Mouse (Mus musculus): Measurements from ENCODE around the gene Tns1. TPM values are rescaled to one million over a fixed set of nuclear protein-coding genes. Genes with fewer than 3 reads are reported as not detected.

Gene Tns1
- polyA plus RNA-seq, 1 experiment, result 13.2 TPM

GRCm38 (mm10) chr1:74124991-74125552 is 823 bp upstream of the Tns1 start, which contains the start of gene Rufy4:
Rufy4 (plus strand) TSS chr1:74125541.
- TF ChIP-seq FLI1 (IDR thresholded peaks at IDR 0.05; ENCODE audit: low read length), result no peak
- no peak for TF ChIP-seq GATA1 (IDR thresholded peaks at IDR 0.05; ENCODE audit: borderline replicate concordance, low read length)
- peaks cover 76% of the 10 kb centered on the region for H3K27me3 ChIP-seq (replicated peaks)
- peak within 1 kb of the TSS; percentile 91 for H3K4me3 ChIP-seq (replicated peaks)

GRCm38 (mm10) chr1:74123215-74123614 is 1.0 kb downstream of the Tns1 start:
- Histone ChIP-seq H3K4me3 (replicated peaks) (no peak overlapping the region), H3K27me3 (replicated peaks) (peaks cover 83% of the 10 kb centered on the region), H3K36me3 (replicated peaks; ENCODE audit: low read length) (no peaks in the 10 kb centered on the region), H3K9me3 (no peaks in the 10 kb centered on the region), H3K4me1 (peaks cover 63% of the 10 kb centered on the region)
- TF ChIP-seq GATA1 (IDR thresholded peaks at IDR 0.05; ENCODE audit: borderline replicate concordance, low read length), result no peak
- TF ChIP-seq FLI1 (IDR thresholded peaks at IDR 0.05; ENCODE audit: low read length), result no peak

More at GRCm38 (mm10) chr1:74124991-74125552, 823 bp upstream of the Tns1 start, which contains the start of gene Rufy4:
- Histone ChIP-seq H3K36me3 (replicated peaks; ENCODE audit: low read length) (no peaks in the 10 kb centered on the region), H3K9me3 (no peaks in the 10 kb centered on the region), H3K4me1 (peaks cover 66% of the 10 kb centered on the region)

- Histone ChIP-seq H3K4me3 (replicated peaks) (no peak overlapping the region), H3K9me3 (no peaks in the 10 kb centered on the region), H3K36me3 (replicated peaks; ENCODE audit: low read length) (no peaks in the 10 kb centered on the region), H3K27me3 (replicated peaks) (peaks cover 86% of the 10 kb centered on the region), H3K4me1 (peaks cover 57% of the 10 kb centered on the region)
- no peak for TF ChIP-seq GATA1 (IDR thresholded peaks at IDR 0.05; ENCODE audit: borderline replicate concordance, low read length)
- no peak for TF ChIP-seq FLI1 (IDR thresholded peaks at IDR 0.05; ENCODE audit: low read length)
Observed at GRCm38 (mm10) chr1:74121821-74122576, 2.2 kb downstream of the Tns1 start.

GRCm38 (mm10) chr1:74121138-74121537 is 3.1 kb downstream of the Tns1 start:
- Histone ChIP-seq H3K27me3 (replicated peaks) (peaks cover 90% of the 10 kb centered on the region), H3K4me1 (peaks cover 55% of the 10 kb centered on the region), H3K4me3 (replicated peaks) (no peak overlapping the region), H3K36me3 (replicated peaks; ENCODE audit: low read length) (no peaks in the 10 kb centered on the region), H3K9me3 (no peaks in the 10 kb centered on the region)
- TF ChIP-seq GATA1 (IDR thresholded peaks at IDR 0.05; ENCODE audit: borderline replicate concordance, low read length) (no peak), FLI1 (IDR thresholded peaks at IDR 0.05; ENCODE audit: low read length) (no peak)

- Histone ChIP-seq H3K27me3 (replicated peaks) (peaks cover 84% of the 10 kb centered on the region), H3K36me3 (replicated peaks; ENCODE audit: low read length) (no peaks in the 10 kb centered on the region), H3K9me3 (no peaks in the 10 kb centered on the region), H3K4me1 (peaks cover 36% of the 10 kb centered on the region), H3K4me3 (replicated peaks) (no peak overlapping the region)
- TF ChIP-seq GATA1 (IDR thresholded peaks at IDR 0.05; ENCODE audit: borderline replicate concordance, low read length) (no peak), FLI1 (IDR thresholded peaks at IDR 0.05; ENCODE audit: low read length) (no peak)
Observed at GRCm38 (mm10) chr1:74119115-74119514, 5.1 kb downstream of the Tns1 start.

- TF ChIP-seq GATA1 (IDR thresholded peaks at IDR 0.05; ENCODE audit: borderline replicate concordance, low read length), result no peak
- no peak for TF ChIP-seq FLI1 (IDR thresholded peaks at IDR 0.05; ENCODE audit: low read length)
- H3K36me3 ChIP-seq (replicated peaks; ENCODE audit: low read length), result no peaks in the 10 kb centered on the region
- H3K27me3 ChIP-seq (replicated peaks), result peaks cover 84% of the 10 kb centered on the region
Observed at GRCm38 (mm10) chr1:74117876-74118275, 6.4 kb downstream of the Tns1 start.

GRCm38 (mm10) chr1:74113071-74113470 is 11.2 kb downstream of the Tns1 start:
- peaks cover 15% of the 10 kb centered on the region for H3K4me1 ChIP-seq
- peaks cover 81% of the 10 kb centered on the region for H3K27me3 ChIP-seq (replicated peaks)
- no peaks in the 10 kb centered on the region for H3K36me3 ChIP-seq (replicated peaks; ENCODE audit: low read length)
- no peaks in the 10 kb centered on the region for H3K9me3 ChIP-seq
- H3K4me3 ChIP-seq (replicated peaks), result no peak overlapping the region
- TF ChIP-seq GATA1 (IDR thresholded peaks at IDR 0.05; ENCODE audit: borderline replicate concordance, low read length) (no peak), FLI1 (IDR thresholded peaks at IDR 0.05; ENCODE audit: low read length) (no peak)

More at GRCm38 (mm10) chr1:74117876-74118275, 6.4 kb downstream of the Tns1 start:
- Histone ChIP-seq H3K4me3 (replicated peaks) (no peak overlapping the region), H3K9me3 (no peaks in the 10 kb centered on the region), H3K4me1 (peaks cover 36% of the 10 kb centered on the region)

GRCm38 (mm10) chr1:74111696-74112030 is 12.6 kb downstream of the Tns1 start:
- H3K36me3 ChIP-seq (replicated peaks; ENCODE audit: low read length), result no peaks in the 10 kb centered on the region
- no peak for TF ChIP-seq GATA1 (IDR thresholded peaks at IDR 0.05; ENCODE audit: borderline replicate concordance, low read length)
- no peak for TF ChIP-seq FLI1 (IDR thresholded peaks at IDR 0.05; ENCODE audit: low read length)
- peaks cover 83% of the 10 kb centered on the region for H3K27me3 ChIP-seq (replicated peaks)
- no peak overlapping the region for H3K4me3 ChIP-seq (replicated peaks)
- peaks cover 18% of the 10 kb centered on the region for H3K4me1 ChIP-seq
- no peaks in the 10 kb centered on the region for H3K9me3 ChIP-seq

- peaks cover 86% of the 10 kb centered on the region for H3K27me3 ChIP-seq (replicated peaks)
- no peaks in the 10 kb centered on the region for H3K36me3 ChIP-seq (replicated peaks; ENCODE audit: low read length)
- no peaks in the 10 kb centered on the region for H3K9me3 ChIP-seq
- peaks cover 18% of the 10 kb centered on the region for H3K4me1 ChIP-seq
- no peak overlapping the region for H3K4me3 ChIP-seq (replicated peaks)
- TF ChIP-seq FLI1 (IDR thresholded peaks at IDR 0.05; ENCODE audit: low read length) (no peak), GATA1 (IDR thresholded peaks at IDR 0.05; ENCODE audit: borderline replicate concordance, low read length) (no peak)
Observed at GRCm38 (mm10) chr1:74110932-74111695, 13.1 kb downstream of the Tns1 start.

All from megakaryocyte, embryonic 14.5 days (primary cell).